Mouse (Mus musculus) liver, adult 2 months (tissue): ENCODE results near the gene Otud3. TPM values are rescaled to one million over a fixed set of nuclear protein-coding genes. Genes with fewer than 3 reads are reported as not detected.
A peak's percentile ranks its signal among the peaks of the same experiment; 100 is the strongest.

Source experiments
- DNase-seq: peaks from one replicate; pipeline ENCODE4 v3.0.0-alpha.2; 2011; ENCODE audit warnings: low read depth, low spot score; ENCODE audit errors: extremely low read depth
- H3K27ac ChIP-seq: fragments of 200-500 bp; replicated peaks from 2 replicates; pipeline ENCODE4 v1.5.1; 2012; ENCODE audit warnings: low read depth, mild to moderate bottlenecking, control low read depth, inconsistent platforms, low read length; ENCODE audit not compliant: insufficient read depth
- H3K27me3 ChIP-seq: fragments of 200-500 bp; 2 replicates; pipeline ENCODE4 v1.6.1; 2012; ENCODE audit warnings: mild to moderate bottlenecking, moderate library complexity, low read length, inconsistent platforms; ENCODE audit not compliant: control insufficient read depth, insufficient read depth
- H3K36me3 ChIP-seq: fragments of 200-500 bp; 2 replicates; pipeline ENCODE4 v1.6.1; 2012; ENCODE audit warnings: low read length, inconsistent platforms; ENCODE audit not compliant: control insufficient read depth, insufficient read depth
- H3K4me1 ChIP-seq: fragments of 200-500 bp; 2 replicates; pipeline ENCODE4 v1.6.1; 2011; ENCODE audit warnings: low read length; ENCODE audit not compliant: control insufficient read depth, insufficient read depth
- H3K4me3 ChIP-seq: fragments of 200-500 bp; 2 replicates; pipeline ENCODE4 v1.5.1; 2011; ENCODE audit warnings: low read depth, mild to moderate bottlenecking, control low read depth, low read length, moderate library complexity; ENCODE audit not compliant: insufficient read depth
- H3K79me2 ChIP-seq: fragments of 200-500 bp; 2 replicates; pipeline ENCODE4 v1.6.1; 2012; ENCODE audit warnings: inconsistent platforms, mild to moderate bottlenecking, low read length, moderate library complexity; ENCODE audit not compliant: control insufficient read depth, insufficient read depth
- H3K9ac ChIP-seq: fragments of 200-500 bp; 2 replicates; pipeline ENCODE4 v1.6.1; 2012; ENCODE audit warnings: low read depth, mild to moderate bottlenecking, control low read depth, inconsistent platforms, low read length
- CTCF ChIP-seq: fragments of 200-500 bp; IDR thresholded peaks from 2 replicates; pipeline ENCODE4 v1.5.1; 2011; ENCODE audit warnings: low read depth, low read length, control low read depth
- POLR2A ChIP-seq: fragments of 200-500 bp; IDR thresholded peaks from 2 replicates; pipeline ENCODE4 v1.6.1; 2011; ENCODE audit warnings: low read length, control low read depth; ENCODE audit not compliant: insufficient read depth; ENCODE audit errors: extremely low read depth
- WGBS: fragments of 180-500 bp; shearing (Covaris S2); methylation state at CpG from one replicate; pipeline ENCODE4 v1.1.7; 2018; 5-methylcytosine and 5-hydroxymethylcytosine counted together
- polyA plus RNA-seq: library from polyadenylated mRNA; depleted of rRNA; stranded (reverse); fragments of >200 nt; gene quantifications from 2 replicates; pipeline ENCODE4 v1.2.3, GENCODE M21; 2012
- total RNA-seq: library from RNA; depleted of rRNA; stranded (reverse); fragments of >200 nt; gene quantifications from 2 replicates; pipeline ENCODE4 v1.2.3, GENCODE M21; 2014

The Otud3 gene
- total and polyA plus RNA-seq, 2 experiments: 4.1 TPM

DNA sequence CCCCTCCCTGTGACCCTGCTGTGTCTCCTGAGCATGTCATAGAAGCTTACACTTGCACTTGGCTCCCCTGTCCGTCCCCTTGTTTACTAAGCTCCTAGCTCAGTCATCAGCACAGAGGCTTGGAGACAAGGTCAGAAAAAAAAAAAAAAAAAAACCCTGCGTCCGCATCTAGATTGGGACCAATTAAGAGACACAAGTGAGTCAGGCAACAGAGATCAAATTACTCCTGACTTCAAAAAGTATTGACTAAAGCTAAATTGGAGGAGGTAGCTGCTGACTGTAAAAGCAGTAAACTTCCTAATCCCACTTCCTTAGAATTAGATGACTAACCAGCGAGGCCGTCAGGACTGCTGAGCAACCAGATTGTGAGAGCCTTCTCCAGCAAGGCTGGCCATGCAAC lies 48.7 kb downstream of the Otud3 start:
- Histone ChIP-seq H3K9ac (no peak overlapping the region), H3K27ac (no peak overlapping the region), H3K4me3 (no peak overlapping the region), H3K36me3 (no peaks in the 10 kb centered on the region), H3K4me1 (no peaks in the 10 kb centered on the region), H3K27me3 (no peaks in the 10 kb centered on the region), H3K79me2 (no peaks in the 10 kb centered on the region)
- WGBS: 30% methylated on average over 5 of the region's 5 CpGs
- DNase-seq: no peak
- TF ChIP-seq POLR2A (no peak), CTCF (no peak)

DNA sequence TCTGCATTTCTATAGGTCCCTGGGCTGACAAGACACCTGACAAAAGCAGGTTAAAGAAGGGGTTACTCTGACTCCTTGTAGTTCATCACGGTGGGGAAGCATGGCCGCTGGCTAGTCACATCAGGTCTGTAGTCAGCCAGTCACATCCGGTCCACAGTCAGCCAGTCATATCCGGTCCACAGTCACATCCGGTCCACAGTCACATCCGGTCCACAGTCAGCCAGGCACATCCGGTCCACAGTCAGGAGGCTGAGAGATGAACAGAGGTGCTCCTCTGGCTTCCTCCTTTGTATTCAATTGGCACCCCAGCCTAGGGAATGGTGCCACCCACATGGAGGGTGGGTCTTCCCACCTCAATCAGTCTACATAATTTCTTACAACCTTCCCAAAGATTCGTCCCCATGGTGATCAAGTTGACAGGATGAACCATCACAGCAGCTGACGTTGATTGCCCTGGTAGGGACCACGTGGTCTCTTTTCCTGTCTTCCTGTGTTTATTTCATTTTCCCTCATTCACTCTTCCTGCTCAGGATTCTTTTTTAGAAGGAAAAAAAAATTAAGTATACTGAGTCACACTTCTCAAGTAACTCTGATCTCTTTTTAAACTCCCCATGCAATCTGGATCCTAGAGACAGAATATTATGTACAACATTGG lies 50.3 kb downstream of the Otud3 start, which contains the start of gene Pla2g5:
Gene Pla2g5, minus strand, starts transcription at position 139 of the 655 bp plus-strand sequence.
- no peak within 1 kb of the TSS for H3K9ac ChIP-seq
- DNase-seq: no peak
- no peaks in the 10 kb centered on the region for H3K79me2 ChIP-seq
- 64% methylated on average over 10 of the region's 10 CpGs for WGBS
- H3K27ac ChIP-seq: no peak within 1 kb of the TSS
- TF ChIP-seq CTCF: no peak
- no peak for TF ChIP-seq POLR2A
- H3K4me1 ChIP-seq: no peaks in the 10 kb centered on the region
- H3K36me3 ChIP-seq: no peaks in the 10 kb centered on the region
- 0 out of 2 replicates have a peak, but pooled peaks cover under 1% of the 10 kb centered on the region for H3K27me3 ChIP-seq
- no peak within 1 kb of the TSS for H3K4me3 ChIP-seq

DNA sequence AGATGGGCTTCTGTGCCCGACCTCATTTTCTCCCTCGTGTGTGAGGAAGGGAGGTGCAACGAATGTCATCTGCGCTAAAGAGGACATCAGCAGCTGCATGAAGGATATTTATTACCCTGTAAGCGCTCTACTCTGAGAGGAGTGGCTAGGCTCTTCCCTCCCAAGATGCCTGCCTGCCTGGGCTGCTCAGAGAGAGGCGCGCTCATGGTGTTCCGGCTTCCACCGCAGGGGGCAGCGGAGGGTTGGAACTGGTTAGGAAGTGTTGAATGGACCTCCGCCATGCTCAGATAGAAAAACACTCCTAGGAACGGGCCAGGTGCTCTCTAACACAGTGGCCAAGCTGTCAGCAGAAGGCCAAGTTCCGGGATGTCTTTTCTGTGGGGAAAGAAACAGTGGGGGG lies 54.0 kb downstream of the Otud3 start:
- H3K4me1 ChIP-seq: no peaks in the 10 kb centered on the region
- peak; percentile 64 for TF ChIP-seq CTCF
- TF ChIP-seq POLR2A: no peak
- H3K27ac ChIP-seq: no peak overlapping the region
- WGBS: 7% methylated on average over 13 of the region's 13 CpGs
- no peaks in the 10 kb centered on the region for H3K79me2 ChIP-seq
- H3K4me3 ChIP-seq: no peak overlapping the region
- DNase-seq: no peak
- H3K36me3 ChIP-seq: no peaks in the 10 kb centered on the region
- no peak overlapping the region for H3K9ac ChIP-seq
- H3K27me3 ChIP-seq: 0 out of 2 replicates have a peak, but pooled peaks cover 3% of the 10 kb centered on the region

DNA sequence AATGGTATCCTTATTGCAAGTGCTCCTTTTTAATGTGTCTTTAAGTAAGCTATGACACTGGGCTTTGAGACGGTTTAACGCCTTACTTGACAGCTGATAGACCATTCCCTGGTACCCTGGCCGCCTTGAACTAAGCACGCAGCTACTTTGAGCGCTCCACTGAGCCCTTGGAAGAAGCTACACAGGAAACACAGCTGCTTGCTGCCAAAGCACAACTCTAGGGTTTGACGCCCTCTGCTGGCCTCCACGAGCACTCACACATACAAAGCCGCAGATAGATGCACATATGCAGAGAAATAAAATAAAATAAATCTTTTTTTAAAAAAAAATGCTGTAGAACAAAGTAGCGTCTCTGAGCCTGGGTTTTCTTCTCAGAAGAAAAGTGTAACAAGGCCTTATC lies 54.5 kb downstream of the Otud3 start:
- no peak for DNase-seq
- no peak for TF ChIP-seq POLR2A
- peak; percentile 45; the same call in 1 of the 2 replicates for TF ChIP-seq CTCF

DNA sequence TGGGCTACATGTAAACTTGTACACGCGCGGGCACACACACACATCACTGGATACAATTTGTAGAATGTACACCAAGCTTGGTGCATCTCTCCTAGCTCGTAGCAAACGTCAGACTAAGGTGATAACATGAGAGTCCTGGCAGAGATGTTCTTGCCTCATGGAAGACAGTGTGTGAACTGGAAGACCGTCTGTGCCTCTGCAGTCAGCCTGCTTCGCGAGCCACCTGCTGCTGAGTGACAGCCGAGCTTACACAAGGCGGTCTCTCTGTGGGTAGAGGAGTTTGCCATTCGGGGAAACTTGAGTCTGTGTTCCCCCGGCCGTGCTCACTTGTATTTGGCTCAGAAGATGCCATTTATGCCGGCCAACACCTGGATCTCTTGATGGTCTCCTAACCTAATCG lies 55.3 kb downstream of the Otud3 start:
- H3K4me1 ChIP-seq: no peaks in the 10 kb centered on the region
- 81% methylated on average over 15 of the region's 15 CpGs for WGBS
- no peak for DNase-seq
- H3K4me3 ChIP-seq: no peak overlapping the region
- no peak overlapping the region for H3K27ac ChIP-seq
- 0 out of 2 replicates have a peak, but pooled peaks cover 3% of the 10 kb centered on the region for H3K27me3 ChIP-seq
- TF ChIP-seq POLR2A (no peak), CTCF (no peak)
- H3K79me2 ChIP-seq: no peaks in the 10 kb centered on the region
- H3K36me3 ChIP-seq: no peaks in the 10 kb centered on the region
- H3K9ac ChIP-seq: no peak overlapping the region

More for the DNA sequence above, 54.5 kb downstream of the Otud3 start:
- no peak overlapping the region for H3K4me3 ChIP-seq
- no peaks in the 10 kb centered on the region for H3K36me3 ChIP-seq
- H3K27me3 ChIP-seq: 0 out of 2 replicates have a peak, but pooled peaks cover 3% of the 10 kb centered on the region
- no peak overlapping the region for H3K27ac ChIP-seq
- WGBS: 30% methylated on average over 9 of the region's 9 CpGs
- H3K79me2 ChIP-seq: no peaks in the 10 kb centered on the region
- H3K4me1 ChIP-seq: no peaks in the 10 kb centered on the region
- H3K9ac ChIP-seq: no peak overlapping the region

DNA sequence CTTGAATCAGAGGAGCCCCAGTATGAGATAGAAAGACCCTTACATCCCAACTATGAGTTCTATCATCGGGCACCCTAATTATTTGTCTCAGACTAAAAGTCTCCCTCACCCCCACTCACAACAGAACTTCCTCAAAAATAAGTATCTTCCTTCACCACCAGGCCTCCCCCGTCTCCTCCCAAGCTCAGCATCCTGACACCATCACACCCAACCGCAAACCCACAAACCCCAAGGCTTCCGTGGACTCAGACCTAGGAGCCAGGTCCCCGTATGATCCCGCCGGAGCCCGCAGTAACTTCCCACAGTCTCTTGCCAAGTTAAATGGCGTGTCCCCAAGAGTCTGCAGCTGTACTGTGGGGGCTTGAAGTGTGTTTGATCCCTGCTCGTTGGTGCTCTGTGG lies 56.2 kb downstream of the Otud3 start:
- Histone ChIP-seq H3K4me1 (no peaks in the 10 kb centered on the region), H3K27me3 (0 out of 2 replicates have a peak, but pooled peaks cover 3% of the 10 kb centered on the region), H3K36me3 (no peaks in the 10 kb centered on the region), H3K79me2 (no peaks in the 10 kb centered on the region), H3K9ac (no peak overlapping the region), H3K27ac (no peak overlapping the region), H3K4me3 (no peak overlapping the region)
- 81% methylated on average over 10 of the region's 10 CpGs for WGBS
- no peak for DNase-seq
- TF ChIP-seq CTCF: no peak
- TF ChIP-seq POLR2A: no peak
